Mouse (Mus musculus): ENCODE results near the gene Hist1h2bl.

Gene Hist1h2bl

GRCm38 (mm10) chr13:21722373-21722925, 6.5 kb upstream of the Hist1h2bl start:
- DNase-seq (ENCODE audit: low read depth, low spot score), result no peak

- DNase-seq (ENCODE audit: low read depth, low spot score), result peak; percentile 87
These were observed 5.9 kb upstream of the Hist1h2bl start, which contains the start of gene Hist1h2bm for GRCm38 (mm10) chr13:21721757-21722372. Gene Hist1h2bm, plus strand, starts transcription at chr13:21722044.

GRCm38 (mm10) chr13:21721107-21721756, 5.3 kb upstream of the Hist1h2bl start:
- DNase-seq (ENCODE audit: low read depth, low spot score), result peak; percentile 23

- DNase-seq (ENCODE audit: low read depth, low spot score), result no peak
These were observed 2.6 kb upstream of the Hist1h2bl start for GRCm38 (mm10) chr13:21718381-21719080.

- DNase-seq (ENCODE audit: low read depth, low spot score), result peak; percentile 88
These were observed 1.7 kb upstream of the Hist1h2bl start, which contains the start of gene Hist1h3h for GRCm38 (mm10) chr13:21717397-21718357. Gene Hist1h3h, plus strand, starts transcription at chr13:21717659.

GRCm38 (mm10) chr13:21716540-21717391, 823 bp upstream of the Hist1h2bl start:
- peak; percentile 42 for DNase-seq (ENCODE audit: low read depth, low spot score)

- peak; percentile 45 for DNase-seq (ENCODE audit: low read depth, low spot score)
These were observed 646 bp downstream of the Hist1h2bl start for GRCm38 (mm10) chr13:21715131-21715863.

GRCm38 (mm10) chr13:21714725-21715124, 1.2 kb downstream of the Hist1h2bl start:
- peak; percentile 88 for DNase-seq (ENCODE audit: low read depth, low spot score)

- DNase-seq (ENCODE audit: low read depth, low spot score), result no peak
These were observed 4.2 kb downstream of the Hist1h2bl start for GRCm38 (mm10) chr13:21711698-21712097.

GRCm38 (mm10) chr13:21710821-21711525, 5.0 kb downstream of the Hist1h2bl start:
- peak; percentile 91 for DNase-seq (ENCODE audit: low read depth, low spot score)

GRCm38 (mm10) chr13:21710031-21710711, 5.8 kb downstream of the Hist1h2bl start:
- DNase-seq (ENCODE audit: low read depth, low spot score), result peak; percentile 92

- no peak for DNase-seq (ENCODE audit: low read depth, low spot score)
These were observed 9.3 kb downstream of the Hist1h2bl start for GRCm38 (mm10) chr13:21706669-21707068.

- DNase-seq (ENCODE audit: low read depth, low spot score), result no peak
These were observed 18.1 kb downstream of the Hist1h2bl start, which contains the start of gene Olfr1359 for GRCm38 (mm10) chr13:21697811-21698210. Gene Olfr1359, plus strand, starts transcription at chr13:21698111.

GRCm38 (mm10) chr13:21677305-21677704, 38.6 kb downstream of the Hist1h2bl start, which contains the start of gene Olfr1360:
Gene Olfr1360, minus strand, starts transcription at chr13:21677405.
- DNase-seq (ENCODE audit: low read depth, low spot score), result no peak

Data from CD4-positive, CD25-positive, alpha-beta regulatory T cell, adult 2 months (primary cell).